Mouse (Mus musculus) ES-Bruce4 (cell line): Measurements from ENCODE around the gene Pah.

ENCODE experiments used
- CTCF ChIP-seq: IDR thresholded peaks from one replicate; pipeline ENCODE4 v1.8.1; 2011; ENCODE audit warnings: low read depth, low read length
- POLR2A ChIP-seq: IDR thresholded peaks from one replicate; pipeline ENCODE4 v1.8.1; 2011; ENCODE audit warnings: low read length; ENCODE audit not compliant: insufficient read depth

DNA sequence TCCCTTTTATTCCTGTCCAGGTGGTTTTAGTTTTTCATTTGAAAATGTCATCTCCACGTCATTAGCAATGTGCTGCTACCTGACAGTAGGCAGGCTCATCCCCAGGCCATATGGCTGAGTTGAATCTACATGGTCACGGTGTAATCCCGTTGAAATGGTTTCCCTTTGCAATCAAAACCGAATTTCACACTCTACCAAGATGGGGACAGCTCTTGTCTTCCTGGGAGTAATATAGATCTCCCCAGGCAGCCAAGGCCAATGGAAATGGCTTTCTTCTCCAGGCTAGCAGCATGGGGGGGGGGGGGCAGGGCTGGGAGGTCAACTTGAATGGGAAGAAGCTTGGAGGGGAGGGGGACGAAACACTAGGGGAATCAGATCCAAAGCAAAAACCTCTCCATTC, 43.7 kb upstream of the Pah start:
- no peak for TF ChIP-seq CTCF
- TF ChIP-seq POLR2A: no peak
